Mouse (Mus musculus) right cerebral cortex, postnatal 25 days (tissue): ENCODE measurements around the gene Cpa1.

Experiments
- DNase-seq: peaks from one replicate; pipeline ENCODE4 v3.0.0; 2022

Gene Cpa1

DNA sequence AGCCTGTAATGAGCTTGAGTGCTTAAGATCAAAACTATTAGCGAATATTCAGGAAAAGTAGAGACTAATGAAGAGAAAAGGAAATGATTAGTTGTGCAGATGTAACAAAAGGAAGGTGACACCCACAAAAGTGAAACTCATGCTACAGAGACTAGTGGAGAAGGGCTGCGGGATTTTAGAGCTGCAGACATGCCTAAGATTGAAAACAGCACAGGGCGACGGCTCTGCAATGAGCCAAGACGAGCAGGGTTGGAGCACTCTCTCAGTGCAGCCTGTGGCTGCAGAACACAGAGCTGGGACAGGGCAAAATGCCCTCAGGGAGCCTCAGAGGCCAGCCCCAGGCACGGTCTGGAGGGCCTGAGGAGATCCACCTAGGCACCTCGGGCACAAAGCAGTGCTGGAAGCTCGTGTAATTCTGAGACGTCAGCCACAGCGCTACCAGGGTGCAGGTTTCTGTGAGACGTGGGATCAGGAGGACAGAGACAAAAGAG lies 36.3 kb downstream of the Cpa1 start:
- no peak for DNase-seq

DNA sequence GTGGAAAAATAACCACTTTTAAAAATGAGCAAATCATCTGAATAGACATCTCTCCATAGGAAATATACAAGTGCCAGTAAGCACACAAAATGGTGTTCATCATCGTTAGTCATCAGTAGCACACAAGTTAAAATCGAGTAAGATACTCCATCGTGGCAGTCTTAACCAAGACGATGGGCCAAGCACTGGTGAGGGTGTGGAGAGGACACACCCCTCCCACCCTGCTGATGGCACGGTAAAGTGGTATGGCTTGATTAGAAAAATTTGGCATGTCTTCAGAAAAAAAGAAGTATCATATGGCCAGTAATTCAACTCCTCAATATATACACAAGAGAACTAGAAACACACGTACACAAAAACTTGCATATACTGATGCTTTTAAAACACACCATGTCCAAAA lies 37.5 kb downstream of the Cpa1 start:
- no peak for DNase-seq

DNA sequence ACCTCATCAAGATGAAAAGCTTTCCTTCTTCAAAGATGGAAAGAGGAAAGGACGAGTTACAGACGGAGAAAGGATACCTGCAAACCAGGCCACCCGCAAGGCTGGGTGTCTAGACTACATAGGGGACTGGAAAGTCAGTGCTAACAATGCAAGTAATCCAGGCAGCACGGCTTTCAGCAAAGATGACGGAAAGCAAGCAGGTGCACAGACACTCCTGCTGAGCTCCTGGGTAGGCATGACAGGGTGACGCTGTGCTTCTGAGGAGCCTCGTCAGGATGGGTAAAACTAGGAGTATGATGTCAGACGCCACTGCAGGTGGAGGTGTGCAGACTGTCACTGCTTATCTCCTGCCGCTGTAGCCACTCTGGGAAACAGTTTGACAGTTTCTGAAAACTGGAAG lies 38.6 kb downstream of the Cpa1 start:
- no peak for DNase-seq

DNA sequence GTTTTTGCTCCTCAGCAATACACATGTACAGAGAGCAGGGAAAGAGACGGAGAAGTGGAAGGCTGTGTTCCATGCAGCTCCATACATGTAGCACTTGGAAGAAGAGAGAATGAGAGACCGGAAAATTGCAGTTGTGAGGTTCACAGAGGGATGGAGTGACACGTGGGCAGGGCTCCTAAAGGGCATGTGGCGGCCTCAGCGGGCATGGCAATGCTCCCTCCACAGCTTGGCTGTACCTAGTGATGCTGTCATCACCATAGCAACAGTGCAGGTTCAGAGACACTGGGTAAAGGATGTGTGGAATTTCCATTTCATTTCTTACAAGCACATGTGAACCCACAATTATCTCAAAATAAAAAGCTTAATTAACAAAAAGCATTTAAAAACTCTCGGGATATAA lies 39.5 kb downstream of the Cpa1 start:
- DNase-seq, result no peak

DNA sequence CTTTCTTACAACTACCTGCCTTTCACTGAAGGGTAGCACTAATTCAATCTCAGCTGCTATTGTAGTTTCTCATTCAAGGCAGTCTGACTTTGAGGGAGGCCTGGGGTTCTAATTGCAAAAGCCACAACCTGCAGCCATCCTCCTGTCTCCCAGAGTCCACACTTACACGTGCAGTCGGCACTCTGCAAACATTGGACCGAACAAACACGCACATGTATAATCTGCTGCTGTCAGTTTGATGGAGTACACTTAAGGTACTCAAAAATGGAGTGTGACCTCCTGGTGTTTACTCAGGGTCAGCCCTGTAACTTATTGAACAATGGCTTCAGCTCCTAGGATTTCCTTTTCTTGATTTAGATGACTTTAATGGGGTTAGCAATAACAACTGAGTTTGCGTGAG lies 40.5 kb downstream of the Cpa1 start:
- no peak for DNase-seq

DNA sequence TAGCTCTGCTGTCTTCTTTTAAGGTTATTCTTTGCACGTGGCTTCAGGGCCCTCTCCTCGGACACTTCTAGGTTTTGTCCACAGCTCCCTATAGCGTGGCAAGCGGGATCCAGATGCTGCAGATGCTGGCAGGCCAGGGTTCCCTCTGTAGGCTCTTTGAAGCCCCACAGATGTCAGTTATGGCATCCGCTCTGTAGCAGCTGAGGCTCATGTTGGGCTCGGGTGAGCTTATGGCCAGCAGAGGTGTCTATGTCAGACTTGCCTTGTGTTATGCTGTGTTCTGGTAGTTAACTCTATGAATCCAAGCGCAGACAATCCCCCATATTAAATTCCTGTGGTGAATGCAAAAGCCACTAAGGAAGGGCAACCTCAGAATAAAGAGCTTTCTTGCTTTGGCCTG lies 41.4 kb downstream of the Cpa1 start:
- DNase-seq, result no peak

DNA sequence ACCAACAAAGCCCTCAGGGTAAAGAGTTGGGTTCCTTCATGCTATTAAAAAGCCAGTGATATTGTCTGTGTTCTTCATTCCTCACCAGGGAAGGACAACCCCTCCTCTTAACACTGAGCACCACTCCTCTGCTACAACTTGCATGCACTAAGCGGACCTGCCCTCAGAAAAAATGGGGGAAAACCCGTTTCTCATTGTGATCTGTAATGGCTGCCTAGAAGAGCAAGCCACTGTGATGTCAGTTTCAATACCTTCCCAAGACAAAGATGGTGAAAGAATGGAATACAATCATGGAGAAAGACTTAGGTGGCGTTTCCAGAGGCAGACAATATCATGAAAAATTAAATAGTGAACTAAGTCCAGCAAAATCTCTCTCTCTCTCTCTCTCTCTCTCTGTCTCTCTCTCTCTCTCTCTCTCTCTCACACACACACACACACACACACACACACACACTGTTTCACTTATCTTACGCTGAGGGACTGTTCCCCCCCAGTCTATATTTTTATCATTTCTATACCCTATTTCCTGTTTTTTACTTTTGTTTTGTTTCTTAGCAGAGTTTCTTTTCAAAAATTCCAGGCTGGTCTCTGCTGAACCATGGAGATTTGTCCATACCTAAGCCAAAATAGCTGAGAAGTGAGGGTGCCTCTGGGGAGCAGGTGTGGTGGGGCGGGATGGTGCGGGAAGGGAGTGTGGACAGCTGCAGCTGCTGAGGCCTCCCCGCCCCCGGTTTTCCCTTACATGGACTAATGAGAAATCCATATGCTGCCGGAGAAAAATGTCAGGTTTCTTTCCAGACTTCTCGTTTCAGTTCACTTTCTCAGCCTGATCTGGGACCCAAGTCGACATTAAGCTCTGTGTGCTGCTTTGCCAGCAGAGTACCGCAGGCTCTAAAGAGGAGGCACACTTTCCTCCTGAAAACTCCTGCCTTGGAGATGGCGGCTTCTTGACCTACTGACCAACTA lies 43.2 kb downstream of the Cpa1 start:
- peak; percentile 27 for DNase-seq

DNA sequence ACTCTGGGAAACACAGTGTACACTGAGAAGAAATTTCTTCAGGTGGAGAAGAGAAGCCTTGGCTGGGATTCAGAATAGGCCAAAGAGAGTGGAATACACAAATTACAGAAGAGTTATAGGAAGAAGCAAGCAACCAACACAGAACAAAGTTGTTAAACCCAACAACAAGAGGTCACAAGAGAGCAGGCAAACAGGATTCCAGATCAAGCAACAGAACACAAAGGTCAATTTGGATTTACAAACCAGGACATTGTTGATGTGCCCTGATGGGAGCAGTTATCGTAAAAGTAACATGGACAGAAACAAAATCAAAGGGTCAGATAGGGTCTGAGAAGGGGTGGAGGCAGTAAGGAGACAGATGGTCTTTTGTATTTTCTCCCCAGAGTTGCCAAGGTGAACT lies 45.6 kb downstream of the Cpa1 start:
- no peak for DNase-seq

DNA sequence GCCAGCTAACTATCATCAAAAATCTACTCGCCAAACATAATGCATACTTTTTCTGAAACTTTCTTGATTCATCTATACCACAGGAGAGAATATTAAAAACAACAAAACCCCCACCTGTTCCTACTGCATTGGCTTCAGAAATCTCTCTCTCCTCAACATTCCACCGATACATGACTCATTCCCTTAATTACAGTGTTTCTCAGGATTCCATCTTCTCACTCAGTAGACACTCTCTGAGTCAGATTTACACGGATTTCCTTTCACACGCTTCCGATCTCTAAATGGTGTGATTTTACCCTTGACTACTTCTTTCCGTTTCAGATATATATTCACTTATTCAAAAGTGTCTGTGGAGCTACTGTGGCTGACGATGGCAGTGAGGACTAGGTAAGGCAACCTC lies 48.2 kb downstream of the Cpa1 start:
- DNase-seq, result no peak

DNA sequence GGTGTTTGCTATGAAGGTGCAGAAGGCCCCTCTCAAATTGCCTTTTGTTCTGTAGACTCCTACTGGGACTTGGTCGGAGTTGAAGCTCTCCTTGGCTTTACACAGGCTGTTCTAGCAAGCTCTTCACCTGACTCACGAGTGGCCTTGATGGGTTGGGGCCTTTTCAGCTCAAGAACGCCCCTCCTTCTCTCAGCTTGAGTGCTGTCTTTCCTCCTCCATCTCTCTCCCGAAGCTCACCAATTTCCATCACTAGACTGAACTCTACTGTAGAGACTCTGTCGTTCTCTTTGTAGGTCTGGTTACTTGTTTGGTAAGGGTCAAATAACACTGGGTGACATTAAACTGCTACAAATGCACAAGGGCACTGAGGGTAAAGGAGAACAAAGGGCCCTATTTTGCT lies 53.8 kb downstream of the Cpa1 start:
- no peak for DNase-seq

DNA sequence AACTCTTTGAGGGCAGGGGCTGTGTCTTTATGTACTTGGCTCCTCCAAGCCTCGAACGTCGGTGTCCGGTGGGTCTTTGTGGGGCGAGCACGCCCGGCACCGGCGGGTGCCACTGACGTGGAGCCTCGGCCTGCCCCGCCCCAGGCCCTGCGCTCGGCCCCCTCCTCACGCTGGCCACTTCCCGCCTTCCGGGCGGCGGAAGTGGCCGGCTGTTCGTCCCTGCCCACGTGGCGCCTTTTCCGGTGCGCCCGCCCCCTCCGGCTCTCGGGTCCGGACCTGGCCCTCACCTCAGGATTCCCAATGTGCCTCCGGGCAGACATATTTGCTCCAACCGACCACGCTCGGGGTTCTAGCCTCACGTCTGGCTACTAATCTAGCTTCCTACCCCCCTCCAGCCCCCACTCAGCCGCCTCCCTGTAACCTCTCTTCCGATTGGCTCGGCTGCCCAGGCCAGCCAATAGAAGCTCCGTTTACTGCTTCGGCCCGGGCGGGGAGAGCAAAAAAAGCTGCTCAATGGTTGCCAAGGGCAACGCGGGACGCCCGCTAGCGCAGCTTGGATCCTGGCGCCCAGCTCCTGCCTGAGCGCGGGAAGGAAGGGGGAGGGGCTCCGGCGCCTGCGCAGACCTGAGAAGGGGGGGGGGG lies 54.5 kb downstream of the Cpa1 start, which contains the start of gene Cep41:
Gene Cep41, minus strand, starts transcription at position 400 of the 642 bp plus-strand sequence.
- DNase-seq, result peak; percentile 98

DNA sequence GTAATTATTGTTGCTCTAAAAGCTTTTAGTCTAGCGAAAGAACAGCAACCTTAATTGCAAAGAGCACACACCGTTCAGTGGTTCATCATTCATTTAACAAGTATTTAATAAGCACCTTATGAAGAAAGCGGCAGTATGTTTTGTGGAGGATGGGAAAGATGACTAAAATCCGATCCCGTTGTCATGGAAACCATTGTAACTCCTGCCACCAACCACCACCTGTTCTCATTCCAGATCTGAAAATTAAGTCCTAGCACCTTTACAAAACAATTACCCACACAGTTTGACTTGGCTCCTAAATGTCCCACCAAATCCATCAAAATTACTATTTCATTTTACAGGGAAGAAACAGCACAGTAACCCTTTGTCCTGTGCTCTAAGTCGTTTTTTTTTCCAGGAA lies 55.2 kb downstream of the Cpa1 start:
- no peak for DNase-seq
